Mouse (Mus musculus) mesoderm, embryonic 11.5 days (tissue): ENCODE measurements around the gene Srpr.
A peak's percentile ranks its signal among the peaks of the same experiment; 100 is the strongest.

ENCODE experiments used
- DNase-seq: peaks from one replicate; pipeline ENCODE4 v3.0.0-alpha.2; 2012; ENCODE audit warnings: low read depth, low spot score

Gene Srpr

DNA sequence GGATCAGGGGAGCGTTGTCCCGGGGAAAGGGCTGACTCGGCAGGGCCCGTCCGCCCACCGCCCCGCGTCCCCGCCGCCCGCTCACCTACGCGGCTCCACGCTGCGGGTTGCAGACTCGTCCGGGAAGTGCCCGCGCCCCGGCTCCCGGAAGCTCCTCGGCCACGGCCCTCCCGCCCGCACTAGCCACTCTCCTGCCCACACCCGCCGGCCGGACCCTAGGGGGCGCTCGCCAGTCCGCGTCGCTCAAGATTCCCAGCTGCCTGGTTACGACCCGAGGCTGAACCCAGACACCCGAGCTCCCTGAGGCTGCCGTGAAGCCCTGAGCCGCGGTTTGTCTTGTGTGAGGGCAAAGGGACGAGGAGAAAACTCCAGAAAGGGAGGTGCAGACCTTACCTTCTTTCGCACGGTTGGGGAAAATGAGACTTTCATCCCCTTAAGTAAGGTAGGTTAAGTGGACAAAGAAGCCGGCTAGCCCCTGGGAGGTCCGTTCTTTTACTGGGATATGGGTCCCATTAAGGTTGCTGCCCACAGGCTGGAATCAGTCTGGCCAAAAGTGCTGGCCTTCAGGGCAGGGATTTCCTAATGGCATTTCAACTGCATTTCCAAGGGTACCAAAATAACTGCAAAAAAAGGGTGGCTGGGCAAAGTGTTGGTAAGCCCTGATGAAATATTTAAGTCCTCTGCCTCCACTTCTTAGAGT is at the start of gene Srpr, which contains the start of gene Tirap:
Gene Srpr, plus strand, starts transcription at position 404 of the 700 bp plus-strand sequence.
Gene Tirap, minus strand, starts transcription at position 520 of the 700 bp plus-strand sequence.
- DNase-seq: peak; percentile 91

DNA sequence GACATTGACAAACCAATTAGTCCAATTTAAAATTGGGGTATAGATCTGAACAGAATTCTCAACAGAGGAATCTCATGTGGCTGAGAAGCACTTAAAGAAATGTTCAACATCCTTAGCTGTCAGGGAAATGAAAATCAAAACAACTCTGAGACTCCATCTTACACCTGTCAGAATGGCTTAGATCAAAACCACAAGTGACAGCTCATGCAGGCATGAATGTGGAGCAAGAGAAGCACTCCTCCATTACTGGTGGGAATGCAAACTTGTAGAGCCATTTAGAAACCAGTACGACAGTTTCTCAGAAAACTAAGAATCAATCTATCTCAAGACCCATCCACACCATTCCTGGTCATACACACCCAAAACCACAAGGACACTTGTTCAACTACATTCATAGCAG is 47.1 kb upstream of the Srpr start:
- DNase-seq: no peak

DNA sequence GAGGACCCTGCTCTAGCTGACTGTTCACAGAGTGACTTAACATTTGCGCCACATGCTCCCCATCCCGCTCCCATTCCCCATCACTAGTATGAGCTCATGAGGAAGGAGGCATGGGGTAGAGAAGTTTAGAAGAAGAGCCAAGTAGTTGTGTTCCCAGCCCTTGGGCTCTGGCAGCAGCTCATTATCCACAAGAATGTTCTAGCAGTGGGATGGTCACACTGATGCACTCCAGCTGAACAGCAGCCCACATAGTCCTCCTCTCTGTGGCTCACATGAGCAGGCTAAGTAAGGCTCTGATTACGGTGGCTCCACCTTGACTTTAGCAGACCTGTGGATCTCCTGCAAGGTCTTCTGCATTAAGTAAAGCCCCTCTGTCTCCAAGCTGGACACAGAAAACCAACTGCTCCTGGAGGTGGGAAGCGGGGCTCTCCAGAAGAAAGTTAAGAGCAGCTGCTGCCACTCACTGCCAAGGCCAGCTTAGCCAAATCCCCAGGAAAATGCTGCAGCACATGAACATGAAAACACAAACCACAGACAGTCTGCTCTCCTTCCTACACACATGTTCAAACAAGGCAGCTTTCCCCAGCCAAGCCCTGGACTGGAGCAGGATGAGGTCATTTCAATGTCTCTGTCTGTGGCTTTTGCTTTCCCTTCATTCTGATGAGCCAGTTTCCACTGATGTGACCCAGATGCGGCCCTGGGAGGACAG is 43.8 kb upstream of the Srpr start:
- no peak for DNase-seq

DNA sequence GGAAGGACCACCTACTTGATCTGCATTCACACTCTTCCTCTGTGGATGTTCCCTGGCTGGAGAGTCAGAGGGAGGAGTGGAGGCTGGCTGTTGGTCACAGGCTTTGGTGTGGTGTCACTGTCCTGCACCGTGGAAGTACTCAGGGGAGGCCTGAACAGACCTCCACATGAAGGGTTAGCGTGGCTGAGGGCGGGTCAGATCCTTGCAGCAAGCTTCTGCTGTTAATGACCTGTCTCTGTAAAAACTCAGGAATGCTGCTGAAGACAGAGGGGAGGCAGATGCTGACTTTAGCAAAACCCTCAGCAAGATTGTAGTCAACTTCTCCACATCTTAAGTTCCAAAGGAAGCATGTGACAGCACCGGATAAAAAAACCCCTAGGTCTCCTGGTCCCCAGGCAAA is 43.1 kb upstream of the Srpr start:
- DNase-seq: no peak

DNA sequence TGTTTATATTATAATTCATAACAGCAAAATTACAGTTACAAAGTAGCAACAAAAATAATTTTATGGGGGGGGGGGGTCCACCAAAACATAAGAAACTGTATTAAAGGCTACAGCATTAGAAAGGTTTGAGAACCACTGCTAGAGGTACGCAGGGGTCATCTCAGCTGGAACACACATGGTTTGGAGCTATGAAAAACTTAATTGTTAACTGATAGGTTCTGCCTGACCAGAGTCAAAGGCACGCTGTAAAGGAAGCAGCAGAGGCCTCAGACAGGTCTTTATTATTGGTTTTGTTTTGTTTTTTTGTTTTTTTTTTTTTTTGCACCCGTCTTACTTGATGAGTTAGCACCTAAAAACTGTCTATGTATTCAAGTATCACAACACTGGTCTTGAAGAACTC is 41.5 kb upstream of the Srpr start:
- DNase-seq: no peak

DNA sequence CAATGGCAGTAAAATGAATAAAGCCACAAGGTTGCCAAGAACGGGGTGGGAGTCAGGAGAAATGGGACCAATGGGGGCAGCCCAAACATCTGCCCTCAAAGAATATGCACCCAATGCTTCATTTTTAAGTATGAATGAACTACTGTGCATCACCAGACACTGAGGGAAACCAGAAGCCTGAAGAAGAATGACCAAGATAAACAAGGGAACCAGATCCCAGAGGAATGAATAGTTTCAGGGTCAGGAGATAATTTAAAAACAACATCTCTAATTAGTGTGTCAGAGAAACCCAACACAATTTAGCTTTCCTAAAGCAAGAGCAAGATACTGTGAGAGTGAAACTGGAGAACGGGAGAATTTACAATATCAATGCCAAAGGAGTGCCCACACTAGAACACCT is 39.3 kb upstream of the Srpr start:
- no peak for DNase-seq

DNA sequence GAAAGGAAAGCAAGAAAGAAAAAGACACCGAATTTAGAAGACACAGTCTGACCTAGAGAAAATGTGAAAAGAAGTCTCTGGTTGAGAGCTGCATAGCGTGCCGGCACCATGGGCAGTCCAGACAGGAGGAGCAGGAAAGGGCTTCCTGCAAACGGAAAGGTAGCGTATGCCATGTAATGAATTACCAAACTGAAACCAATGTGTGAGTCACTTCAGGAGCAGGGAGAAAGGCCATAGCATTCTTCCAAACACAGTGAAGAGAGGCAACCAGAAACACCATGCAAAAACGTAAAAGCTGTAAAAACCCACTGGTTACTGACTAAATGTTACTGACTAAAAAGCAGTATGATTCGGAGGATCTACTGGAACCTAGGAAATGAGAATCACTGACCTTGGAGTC is 38.3 kb upstream of the Srpr start:
- no peak for DNase-seq

DNA sequence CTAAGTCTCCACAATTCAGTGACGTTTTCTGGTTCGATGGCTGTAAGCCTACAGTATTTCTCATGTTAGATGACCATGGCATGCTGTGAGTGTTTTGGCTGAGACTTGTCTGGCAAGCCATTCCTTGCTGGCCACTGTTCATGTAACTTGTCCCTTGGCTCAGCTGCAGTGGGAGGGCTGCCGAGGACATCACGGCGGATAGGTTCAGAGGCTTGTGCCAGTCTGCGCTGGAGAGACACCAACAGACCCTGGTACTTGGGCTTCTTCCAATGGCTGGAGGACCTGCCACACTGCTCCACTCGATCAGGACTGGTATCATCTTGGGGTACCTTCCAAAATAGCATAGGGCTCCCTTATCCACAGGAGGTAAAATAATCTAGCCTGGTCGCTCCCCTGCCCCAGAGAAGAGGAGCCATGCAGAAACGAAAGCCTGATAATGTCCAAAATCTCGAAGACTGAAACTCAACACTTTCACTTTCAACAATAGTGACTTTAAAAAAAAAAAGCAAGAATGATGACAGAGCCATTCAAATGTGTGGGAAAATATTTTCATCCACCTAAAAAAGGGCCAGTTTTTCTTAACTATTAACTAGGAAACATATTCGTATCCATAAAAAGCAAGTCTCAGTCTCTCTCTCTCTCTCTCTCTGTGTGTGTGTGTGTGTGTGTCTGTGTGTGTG is 36.8 kb upstream of the Srpr start:
- no peak for DNase-seq

DNA sequence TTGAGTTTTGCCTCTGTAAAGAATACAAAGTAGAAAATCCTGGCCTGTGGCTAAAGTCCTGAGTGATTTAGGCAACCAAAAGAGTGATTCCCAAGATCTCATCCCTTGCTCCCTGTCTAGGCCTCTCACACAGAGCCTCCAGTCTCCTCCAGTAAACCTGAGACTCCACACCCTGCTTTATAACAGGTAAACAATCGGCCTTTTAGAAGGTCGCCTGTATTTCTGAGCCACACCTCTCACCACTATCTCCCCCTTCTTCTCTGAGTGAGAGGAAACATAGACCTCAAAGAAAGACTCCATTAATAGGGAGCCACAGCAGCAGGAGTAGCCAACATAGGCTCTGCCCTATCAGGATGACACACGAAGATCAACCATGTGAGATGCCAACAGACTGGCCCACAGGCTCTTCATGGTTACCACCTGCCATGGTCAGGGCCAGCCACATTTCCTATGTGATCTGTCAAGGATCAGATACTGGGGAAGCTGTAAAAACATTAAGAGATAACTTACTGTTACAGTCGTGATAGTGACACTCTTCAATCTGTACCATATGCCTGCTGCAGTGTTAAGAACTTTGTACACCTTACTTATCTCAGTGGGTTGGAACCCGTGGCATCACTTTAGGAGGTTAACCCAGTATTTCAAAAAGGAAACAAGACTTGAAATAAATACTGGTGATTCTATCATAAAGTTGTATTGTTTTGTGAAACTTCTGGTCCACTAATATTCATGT is 35.7 kb upstream of the Srpr start:
- no peak for DNase-seq

DNA sequence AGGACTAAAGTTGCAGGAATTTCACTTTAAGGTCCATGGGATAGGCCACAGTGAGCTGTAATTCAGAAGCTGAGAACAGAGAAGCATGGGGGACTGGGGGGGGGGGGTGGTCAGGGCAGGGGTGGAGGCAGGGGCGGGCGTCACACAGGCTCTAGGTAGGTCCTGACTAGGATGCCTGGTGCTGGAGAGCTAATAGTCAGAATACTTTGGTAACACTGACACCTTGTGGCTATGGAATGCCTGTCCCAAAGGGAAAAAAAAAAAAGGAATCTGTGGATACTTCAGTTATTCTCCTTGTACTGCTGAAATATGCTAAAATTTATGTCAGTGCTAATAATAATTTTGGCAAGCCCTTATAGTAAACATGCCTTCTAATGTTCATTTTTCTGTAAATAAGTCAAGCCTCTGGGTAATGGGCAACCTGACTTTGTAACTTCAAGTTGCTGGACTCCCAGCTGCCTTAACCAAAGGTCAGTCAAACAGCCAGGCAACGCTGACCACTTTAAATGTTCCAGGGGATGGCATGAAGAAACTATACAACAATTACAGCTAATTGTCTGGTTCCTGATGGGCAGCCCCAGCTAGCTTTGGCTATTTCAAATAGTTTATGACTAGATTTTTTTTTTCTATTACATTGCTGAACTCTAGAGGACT is 33.7 kb upstream of the Srpr start:
- peak; percentile 35 for DNase-seq

DNA sequence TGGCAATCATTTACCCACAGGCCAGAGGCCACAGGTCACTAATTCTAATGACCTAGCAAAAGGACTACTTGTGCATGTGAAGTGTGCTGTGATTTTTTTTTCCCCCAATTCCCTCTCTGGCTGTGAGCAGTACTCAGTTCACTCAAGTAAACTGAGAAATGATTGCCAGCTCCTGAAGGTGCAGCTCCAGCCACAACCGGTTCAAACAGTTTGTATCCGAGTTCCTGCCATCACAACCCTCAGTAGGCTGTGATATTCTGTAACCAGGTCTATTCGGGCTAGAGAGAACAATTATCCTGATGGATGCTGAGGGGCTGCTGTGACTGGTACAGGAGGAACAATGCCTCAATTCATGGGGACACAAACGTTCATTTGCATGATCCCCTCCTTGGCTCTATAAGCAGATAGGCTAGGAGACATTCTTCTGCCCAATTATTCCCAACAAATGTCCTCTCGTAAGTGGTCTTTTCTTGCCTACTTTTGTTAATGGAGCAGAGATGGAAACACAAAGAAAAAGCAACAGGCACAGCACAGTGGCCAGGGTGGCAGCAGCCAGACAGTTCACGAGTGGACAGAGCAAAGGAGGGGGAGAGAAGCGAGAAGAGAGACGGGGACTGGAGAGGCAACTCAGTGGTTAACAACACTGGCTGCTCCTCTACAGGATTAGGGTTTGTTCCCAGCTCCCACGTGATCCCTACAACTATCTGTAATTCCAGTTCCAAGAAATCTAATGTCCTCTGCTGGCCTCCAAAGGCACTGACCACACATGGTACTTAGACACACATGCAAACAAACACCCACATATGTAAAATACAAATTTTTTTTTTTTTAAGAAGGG is 33.0 kb upstream of the Srpr start:
- peak; percentile 36 for DNase-seq

DNA sequence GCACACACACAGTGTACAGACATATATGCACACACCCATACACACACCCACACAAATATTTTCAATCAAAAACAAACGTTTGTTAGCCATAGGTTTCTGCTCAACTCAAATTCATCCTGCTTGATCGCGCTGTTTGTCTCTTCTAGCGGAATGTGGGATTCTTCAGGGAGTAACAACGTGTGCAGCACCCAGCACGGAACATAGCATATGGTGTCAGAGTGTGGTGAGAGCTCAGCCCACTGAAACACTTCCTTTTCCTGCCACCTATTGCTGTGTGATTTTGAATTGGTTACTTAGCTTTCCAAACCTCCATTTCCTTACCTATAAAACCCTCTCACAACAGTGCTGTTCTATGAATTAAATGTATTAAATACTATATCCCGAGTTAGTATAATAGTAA is 29.9 kb upstream of the Srpr start:
- DNase-seq: no peak

DNA sequence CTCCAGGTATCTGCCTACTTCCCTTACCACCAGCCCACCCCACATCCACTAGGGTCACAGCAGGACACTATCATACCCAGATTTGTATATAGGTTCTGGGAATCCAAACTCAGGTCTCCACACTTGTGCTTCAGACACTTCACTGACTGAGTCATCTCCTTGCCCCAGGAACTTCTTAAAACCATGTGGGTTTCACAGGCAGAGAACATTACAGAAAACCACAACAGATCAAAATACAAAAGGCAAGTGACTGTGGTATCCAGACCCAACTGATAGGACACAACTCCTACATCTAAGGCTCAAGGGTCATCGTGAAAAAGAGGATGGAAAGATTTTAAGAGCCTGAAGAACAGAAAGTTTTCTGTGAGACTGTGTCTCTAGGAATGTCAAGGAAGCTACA is 26.6 kb upstream of the Srpr start:
- DNase-seq: no peak

DNA sequence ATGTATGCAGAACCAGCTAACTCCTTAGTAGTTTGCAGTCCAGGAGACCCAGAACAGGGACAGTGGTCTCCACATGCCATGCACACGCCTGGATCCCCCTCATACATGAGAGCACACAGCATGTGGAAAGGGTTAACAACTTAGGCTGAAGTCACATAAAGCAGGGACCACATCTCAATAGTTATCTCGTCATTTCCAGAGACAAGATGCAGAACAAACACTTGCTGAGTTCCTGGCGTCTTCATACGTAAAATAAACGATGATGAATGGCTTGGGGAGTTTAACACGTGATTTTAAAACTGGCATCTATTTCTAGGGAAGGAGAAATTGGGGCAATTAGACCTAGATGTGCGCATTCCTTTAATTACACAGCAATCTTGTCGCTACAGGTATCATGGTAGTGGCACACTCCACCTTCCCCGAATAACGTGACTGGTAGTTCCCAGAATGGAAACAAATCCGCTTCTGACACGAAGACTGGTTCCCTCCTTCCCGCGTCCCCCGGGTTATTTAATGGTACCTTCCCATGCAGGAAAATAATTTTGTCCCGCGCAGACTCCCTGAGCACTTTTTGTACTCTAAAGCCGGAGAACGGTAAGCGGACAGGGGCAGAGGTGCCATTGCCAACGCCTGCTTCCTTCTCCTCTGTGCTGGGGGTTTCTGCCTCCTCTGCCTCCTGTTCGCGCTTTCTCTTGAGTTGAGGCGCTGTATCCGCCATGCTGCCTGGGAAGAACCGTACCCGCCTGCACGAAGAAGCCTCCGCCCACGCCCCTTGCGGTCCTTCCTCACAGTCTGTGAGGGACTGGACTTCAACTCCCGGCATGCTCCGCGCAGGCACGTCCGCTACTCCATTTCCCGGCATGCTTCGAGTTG is 24.5 kb upstream of the Srpr start, which contains the start of gene Dcps:
Gene Dcps, minus strand, starts transcription at position 811 of the 873 bp plus-strand sequence.
- DNase-seq: peak; percentile 88

DNA sequence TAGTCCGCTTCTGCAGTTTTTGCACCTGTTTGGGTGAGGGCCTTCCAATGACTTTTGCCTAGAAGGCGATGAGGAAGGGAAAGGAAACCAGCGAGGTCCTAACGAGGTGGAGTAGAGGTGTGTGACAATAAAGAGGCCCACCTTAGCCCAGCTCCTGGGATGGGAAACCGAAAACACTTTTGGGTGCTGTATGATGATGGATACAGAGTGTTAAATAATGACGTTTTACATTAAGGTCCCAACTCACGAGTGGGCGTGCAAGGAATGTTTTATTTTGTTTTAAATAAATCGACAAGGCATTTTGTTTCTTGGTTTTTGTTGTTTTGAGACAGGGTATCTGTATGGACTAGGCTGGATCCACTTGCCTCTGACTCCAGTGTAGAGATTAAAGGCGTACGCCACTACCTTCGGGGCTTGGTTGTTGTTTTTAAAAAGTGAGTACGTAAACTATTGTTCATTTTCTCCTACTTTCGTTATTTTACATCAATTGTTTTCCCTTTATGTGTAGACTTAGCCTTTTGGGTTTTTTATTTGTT is 23.8 kb upstream of the Srpr start:
- no peak for DNase-seq

DNA sequence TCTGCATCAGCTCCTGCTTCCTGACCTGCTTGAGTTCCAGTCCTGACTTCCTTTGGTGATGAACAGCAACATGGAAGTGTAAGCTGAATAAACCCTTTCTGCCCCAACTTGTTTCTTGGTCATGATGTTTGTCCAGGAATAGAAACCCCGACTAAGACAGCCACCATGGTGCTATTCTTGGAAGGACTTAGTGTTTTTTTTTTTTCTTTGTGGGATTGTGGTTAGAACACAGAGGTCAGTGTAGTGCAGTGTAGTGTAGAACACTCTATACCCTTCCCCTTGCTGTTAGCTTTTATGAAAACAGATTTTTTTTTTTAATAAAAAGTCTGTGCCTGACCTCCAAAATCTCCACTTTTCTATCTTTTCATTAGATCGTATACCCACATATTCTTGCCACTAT is 17.1 kb upstream of the Srpr start:
- DNase-seq: no peak

DNA sequence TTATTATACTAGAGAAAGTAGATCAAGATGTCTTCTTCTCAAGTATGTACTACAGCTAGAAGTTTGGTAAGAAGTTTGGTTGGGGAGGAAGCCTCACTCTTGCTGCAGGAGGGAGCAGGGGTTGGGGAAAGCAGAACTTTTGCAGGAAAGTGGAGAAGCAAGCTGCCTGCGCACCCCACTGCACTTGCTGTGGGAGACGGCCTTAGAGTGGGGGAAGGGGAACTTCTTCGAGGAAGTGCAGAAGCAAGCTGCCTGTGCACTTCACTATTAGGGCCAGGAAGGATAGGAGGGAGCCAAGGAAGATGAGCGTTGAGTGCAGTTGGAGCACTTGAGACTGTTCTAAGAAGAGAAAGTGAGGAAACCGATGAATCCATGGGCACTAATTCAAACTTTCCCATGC is 16.6 kb upstream of the Srpr start:
- no peak for DNase-seq

DNA sequence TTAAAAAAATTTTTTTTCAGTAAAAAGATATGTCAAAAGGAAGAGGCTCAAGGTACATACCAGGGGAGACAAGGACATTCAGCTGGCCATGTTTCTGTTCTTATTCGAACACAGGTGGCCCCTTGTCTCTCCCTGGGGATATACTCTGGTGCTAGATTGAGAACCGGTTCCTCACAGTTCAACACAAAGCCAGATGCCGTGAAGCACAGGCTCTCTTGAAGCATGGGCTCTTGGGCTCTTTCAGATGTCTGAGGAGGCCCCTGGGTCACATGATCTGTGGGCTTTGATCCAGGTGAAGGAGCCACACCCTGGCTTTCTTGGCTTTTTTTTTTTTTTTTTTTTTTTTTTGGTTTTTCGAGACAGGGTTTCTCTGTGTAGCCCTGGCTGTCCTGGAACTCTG is 13.5 kb upstream of the Srpr start:
- no peak for DNase-seq

DNA sequence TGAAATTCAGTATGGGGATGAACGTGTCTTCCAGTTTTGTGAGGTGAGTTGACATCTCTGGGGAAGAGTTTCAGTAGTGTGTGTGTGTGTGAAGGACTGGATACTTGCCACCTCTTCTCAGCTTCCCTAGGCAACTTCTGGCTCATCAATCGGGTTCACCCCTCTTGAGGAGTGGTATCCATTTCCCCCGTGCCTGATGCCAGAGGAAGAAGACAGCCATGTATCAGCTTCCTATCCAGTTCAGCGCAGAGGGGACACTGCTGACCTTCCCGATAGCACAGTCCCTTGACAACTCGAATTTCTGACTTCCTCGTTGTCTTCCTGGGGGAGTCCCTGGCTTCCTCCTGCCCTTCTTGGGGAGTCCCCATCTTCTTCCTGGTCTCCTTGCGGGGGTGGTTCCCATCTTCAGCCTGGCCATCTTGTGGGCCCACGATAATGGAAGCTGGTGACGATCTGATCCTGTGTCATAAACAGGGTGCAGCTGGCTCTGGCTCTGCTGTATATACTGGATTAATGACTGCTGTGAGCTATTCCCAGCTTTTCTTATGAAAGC is 12.5 kb upstream of the Srpr start:
- DNase-seq: no peak
